Mouse (Mus musculus) retina, embryonic 14.5 days (tissue): ENCODE measurements around the gene Msh3.

Experiments
- DNase-seq: peaks from one replicate; pipeline ENCODE4 v3.0.0-alpha.2; 2015; ENCODE audit warnings: low spot score

The Msh3 gene

DNA sequence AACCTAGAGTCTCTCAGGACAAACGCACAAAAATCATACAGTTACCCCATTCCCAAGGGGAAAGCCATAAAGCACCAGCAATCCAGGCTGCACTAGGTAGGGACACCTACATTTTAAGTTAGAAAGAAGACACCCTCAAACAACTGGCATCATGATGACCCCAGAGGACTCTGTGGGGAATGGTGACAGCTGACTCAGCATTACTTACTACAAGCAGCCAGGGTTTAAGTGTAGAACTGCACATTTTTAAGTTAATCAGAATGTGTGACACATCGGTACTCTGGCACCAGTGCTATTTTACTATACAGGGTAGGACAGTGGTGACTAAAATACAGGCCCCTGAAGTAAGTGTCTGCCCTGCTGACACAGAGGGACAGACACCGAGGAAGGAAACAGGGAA is 24.2 kb downstream of the Msh3 start:
- no peak for DNase-seq

DNA sequence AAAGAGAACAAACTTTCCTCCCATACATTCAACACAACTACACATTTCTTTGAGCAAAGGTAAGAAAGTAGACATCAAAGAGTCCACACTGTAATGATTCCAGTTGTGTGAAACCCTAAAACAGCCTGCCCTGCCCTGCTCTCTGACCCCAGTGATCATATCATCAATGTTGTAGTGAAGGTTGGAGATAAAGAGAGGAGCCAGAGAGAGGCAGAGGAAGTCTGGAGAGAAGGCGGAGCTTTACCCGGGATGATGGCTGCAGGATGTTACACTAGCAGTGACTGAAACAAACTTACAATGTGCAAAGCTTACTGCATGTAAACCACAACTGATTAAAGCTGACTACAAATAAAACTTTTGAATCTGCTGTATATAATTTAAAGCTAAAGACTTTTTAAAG is 26.8 kb downstream of the Msh3 start:
- no peak for DNase-seq

DNA sequence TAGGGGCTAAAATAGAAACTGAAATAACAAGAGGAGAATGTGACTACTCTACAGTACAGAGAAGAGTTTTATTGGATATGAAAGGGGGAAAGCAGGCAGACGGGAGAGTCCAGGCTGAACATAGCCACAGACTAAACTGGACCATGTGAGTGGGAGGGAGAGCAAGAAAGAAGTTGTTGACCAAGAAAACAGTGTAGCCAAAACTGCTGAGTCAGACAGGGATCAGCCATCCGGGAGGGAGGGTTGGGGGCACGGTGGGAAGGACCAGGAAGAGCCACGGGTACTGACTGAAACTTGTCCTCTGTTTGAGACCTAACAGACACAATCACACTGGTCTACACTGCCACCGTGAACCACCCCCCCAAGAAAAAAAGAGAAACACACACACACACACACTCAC is 28.8 kb downstream of the Msh3 start:
- DNase-seq, result no peak

DNA sequence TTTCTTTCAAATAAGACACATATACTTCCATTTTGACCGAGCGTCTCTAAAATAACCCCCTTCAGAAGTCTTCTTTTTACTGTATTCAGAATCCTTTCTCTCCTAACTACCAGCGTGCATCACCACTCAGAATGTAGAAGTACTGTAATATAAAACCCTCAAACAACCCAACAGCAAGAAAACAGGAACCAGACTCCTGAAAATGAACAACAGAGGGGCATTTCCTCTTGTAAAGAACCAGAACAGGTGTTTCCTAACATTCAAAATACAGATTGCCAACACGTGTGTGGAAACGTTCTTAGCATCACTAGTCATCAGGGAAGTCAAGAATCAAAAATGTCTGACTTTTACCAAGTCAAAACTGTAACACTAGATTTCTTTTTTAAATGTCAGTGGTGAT is 34.0 kb downstream of the Msh3 start:
- DNase-seq, result no peak

DNA sequence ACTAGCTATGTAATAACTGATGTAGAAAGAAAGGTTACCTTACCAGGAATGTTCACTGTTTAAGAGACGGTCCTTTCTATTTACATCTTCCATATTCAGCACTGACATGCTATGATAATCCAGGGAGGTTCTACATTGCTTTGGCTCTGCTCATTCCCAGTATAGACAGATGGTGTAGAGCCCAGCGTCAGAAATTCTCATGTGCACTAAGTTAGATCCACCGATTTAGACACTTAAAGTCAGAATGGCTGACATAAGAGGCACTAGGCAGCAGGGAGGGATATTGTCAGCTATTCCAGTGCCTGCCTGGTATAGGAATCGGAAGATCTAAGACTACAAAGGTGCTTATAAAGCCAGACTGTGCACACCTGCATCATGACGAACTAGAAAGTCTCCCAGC is 40.2 kb downstream of the Msh3 start:
- DNase-seq, result no peak

DNA sequence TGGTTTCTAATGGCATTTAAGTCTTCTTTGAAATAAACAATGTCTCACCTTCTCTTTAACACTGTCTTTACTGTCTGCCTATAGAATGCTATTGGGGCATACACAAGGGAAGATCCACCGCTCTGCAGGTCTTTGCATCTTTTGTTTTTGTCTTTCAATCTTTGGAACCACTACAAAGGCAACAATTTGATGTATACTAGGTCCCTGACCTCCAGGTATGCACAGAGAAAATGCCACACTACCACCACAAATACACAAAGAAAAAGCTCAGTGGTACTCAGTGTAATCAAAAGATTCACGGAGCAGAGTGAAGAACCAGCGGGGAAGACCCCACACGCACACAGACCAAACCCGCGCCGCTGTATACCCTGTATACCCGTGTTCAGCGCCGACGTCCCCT is 49.1 kb downstream of the Msh3 start, which contains the start of gene Gm20379:
Gene Gm20379 (plus strand): TSS at position 301 of the 400 bp plus-strand sequence.
- DNase-seq, result no peak

DNA sequence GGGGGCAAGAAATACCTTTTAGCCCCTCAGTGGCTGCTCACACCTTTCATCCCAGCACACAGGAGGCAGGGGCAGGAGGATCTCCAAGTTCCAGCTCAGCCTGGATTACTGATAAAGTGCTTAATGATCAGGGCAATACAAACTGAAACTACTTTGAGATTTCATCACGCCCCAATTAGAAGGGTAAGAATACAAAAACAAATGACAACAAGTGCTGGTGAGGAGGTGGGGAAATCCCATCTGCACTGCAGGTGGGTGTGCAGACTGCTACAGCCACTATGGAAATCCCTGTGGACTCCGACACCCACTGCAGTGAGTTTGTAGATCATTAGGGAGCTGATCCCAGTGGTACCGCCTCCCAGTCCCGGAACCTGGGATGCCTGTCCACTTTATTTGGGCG is 50.5 kb downstream of the Msh3 start:
- DNase-seq, result no peak

DNA sequence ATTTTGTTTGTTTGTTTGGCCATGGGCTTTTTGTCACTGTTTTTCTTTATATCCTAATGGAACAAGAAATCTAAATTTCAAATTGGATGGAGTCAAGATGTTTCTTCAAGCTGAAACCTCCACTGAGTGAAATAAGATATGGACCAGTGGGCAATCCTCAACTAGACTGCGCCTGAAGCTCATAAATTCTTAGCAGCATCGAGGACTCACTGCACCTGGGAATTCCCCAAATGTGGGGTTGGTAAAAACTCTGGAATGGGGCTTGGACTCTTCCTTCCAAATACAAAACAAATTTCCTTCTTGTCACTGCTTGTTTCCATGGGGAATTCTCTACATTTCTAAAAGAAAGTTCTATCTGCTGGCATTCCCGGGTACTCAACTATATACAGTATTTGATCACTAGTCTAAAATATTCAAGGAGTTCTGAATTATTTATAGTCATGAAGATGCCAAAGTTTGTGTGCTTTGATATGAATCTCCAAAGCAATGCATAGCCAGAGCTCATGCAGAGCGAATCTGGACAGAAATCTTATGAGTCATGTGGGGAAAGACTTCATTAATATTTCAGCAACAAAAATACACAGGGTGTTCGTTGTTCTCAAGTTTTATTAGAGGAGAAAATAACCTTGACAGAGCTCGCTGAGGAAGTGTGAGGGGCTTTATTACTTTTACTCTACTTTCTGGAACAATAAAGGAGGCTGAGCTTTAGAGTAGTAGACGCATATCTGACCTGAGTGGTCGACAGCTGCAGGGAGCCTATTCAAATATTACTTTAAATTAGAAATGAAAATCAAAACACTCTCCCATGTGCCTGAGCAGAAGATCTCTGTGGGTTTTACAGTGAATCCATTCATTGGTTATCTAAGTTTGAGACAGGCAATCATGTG is 51.5 kb downstream of the Msh3 start:
- no peak for DNase-seq

DNA sequence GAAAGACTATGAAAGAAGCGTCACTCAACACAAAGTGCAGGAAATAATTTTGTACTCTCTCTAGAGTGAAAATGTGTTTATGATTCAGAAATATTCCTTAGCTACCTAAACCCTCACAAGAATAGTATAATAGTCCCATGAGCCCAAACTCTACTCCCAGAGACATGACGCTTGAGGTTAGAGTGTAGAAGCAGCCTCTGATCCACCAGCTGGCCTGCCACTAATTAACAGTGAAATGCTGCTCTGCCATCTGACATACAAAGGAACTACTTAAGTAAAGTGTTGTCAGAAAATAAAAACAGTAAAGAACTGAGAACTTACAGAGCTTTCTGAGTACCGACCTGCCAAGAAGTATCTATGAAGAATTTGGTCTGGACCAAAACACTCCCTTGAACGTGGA is 52.3 kb downstream of the Msh3 start:
- no peak for DNase-seq

DNA sequence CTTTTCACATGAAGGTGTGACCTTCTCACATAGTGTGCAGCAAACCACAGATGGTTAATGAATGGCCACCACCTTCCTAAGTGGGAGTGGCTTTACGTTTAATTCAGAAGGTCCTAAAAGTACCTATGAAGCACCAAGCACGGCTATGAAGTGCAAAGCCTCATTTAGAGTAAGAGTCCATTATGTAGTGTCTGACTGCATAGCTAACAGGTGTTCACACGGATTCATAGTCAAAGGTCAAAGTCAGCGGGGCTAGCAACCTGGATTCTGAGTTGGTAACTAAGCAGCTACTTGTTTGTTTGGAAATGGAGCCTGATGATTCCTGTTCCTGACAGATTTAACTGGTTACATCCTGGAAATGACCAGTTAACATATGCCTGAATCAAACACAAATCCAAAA is 53.0 kb downstream of the Msh3 start:
- no peak for DNase-seq

DNA sequence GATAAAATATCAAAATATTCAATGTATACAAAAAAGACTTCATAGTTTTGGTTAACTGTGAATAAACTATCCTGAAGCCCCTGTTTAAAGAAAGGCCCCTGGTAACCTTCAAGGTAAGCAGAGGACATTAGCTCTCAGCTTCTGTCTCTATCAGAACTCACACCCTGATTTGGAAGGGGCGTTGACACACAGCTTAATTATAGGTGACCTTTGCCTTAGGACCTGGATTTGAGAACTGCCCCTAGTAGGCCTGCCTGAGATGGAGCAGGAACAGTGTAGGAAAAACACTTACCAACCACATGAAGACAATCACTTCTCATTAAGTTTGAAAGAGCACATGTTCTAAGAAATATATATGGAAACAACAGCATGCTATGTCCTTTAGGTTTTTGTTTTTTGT is 55.3 kb downstream of the Msh3 start:
- DNase-seq, result no peak

DNA sequence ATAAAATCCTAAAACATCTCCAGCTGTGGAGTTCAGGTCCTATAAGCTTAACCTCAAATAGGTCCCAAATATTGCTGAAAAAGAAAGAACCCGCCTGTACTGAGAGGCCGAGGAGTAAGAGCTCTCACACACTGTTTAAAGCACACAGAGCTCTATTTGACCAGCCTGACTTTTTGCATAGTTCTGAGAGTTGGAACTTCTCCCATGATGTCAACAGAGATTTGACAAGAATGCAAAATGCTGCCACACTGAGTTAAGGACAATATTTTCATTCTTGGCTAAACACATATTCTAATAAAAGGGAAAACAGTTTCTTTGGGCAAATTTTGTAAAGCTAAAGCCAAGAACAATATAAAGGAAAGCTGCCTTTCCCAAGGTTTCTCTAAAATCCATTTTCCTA is 57.8 kb downstream of the Msh3 start:
- no peak for DNase-seq

DNA sequence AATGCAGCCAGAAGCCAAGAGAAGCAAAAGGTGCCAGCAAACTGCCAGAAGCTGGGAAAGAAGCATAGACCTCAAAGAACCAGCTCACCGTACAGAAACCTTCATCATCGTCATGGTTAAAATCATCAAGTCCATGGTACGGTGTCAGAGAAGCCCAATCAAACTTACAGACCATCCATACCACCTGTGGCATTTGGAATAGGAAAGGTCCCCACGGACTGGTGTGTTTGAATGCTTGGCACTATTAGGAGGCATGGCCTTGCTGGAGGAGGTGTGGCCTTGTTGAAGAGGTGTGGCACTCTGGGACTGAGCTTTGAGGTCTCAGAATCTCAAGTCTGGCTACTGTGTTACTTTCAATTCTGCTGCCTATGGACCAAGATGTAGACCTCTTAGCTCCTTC is 58.3 kb downstream of the Msh3 start:
- DNase-seq, result no peak

DNA sequence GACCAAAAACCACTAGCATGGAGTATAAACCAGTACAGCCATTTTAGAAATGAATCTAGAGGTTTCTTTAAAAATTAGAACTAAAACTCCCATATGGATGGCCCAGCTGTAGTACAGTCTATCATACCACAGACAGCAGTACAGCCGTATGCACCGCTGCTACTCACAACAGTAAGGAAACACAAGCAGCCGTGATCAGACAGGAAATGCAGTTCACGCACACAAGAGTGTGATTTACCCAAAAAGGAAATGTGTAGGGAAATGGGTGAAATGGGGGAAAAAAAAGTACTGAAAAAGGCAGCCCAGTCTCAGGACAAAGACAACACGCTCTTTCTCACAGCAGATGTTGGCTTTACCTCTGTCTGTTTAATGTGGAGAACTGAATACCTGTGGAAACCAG is 60.9 kb downstream of the Msh3 start:
- DNase-seq, result no peak

DNA sequence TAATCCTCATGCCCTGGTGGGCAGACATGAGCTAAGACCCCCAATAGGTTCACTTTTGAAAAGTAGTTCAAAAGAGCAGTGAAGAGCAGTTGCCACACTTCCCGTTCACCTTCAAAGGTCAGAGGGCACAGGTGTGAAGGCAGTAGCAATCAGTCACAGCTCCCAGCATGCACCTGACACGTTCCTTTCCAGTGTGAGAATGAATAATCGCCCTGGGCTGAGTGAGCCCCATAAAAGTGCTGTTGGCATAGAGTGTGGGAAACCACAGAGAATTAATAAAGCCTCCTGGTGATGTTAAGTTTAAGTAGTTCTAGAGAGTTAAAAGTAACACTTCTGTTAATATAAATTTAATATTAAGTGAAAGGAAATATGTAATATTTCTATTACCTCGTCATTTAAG is 63.2 kb downstream of the Msh3 start:
- no peak for DNase-seq

DNA sequence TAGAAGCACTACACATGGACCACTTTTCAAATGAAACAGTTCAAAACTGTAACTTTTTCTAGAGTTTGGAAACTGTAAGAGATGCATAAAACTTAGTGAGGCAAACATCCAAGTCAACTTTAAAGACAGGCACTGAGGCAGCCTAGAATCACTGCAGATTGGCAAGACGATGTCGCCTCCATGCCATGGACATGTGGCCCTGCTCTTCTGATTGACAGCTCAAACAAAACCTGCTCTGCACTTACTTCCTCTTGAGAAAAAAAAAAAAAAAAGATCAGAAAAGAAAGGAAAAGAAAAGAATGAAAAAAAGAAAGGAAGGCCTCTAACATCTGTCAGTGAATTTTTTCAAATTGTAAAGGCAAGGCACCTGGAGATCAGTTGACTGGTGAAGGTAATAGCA is 77.8 kb downstream of the Msh3 start:
- no peak for DNase-seq

DNA sequence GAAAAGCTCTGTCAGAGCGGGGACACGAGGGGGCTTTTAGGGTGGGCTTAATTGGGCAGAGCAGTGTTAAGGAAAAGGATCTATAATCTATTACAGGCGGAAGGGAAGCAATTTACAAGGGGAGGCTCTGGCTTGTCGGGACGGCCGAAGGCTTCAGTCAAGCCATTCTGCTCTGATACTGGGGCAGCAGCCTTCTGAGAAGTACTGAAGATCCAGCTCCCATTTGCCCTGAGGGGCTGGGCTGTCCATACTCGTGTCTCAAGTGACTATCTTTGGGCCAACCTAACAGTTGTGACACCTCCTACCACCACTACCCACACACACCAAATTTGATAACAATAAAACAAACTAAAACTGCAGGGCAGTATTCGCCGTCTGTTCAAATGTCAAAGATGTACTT is 79.5 kb downstream of the Msh3 start:
- DNase-seq, result no peak

DNA sequence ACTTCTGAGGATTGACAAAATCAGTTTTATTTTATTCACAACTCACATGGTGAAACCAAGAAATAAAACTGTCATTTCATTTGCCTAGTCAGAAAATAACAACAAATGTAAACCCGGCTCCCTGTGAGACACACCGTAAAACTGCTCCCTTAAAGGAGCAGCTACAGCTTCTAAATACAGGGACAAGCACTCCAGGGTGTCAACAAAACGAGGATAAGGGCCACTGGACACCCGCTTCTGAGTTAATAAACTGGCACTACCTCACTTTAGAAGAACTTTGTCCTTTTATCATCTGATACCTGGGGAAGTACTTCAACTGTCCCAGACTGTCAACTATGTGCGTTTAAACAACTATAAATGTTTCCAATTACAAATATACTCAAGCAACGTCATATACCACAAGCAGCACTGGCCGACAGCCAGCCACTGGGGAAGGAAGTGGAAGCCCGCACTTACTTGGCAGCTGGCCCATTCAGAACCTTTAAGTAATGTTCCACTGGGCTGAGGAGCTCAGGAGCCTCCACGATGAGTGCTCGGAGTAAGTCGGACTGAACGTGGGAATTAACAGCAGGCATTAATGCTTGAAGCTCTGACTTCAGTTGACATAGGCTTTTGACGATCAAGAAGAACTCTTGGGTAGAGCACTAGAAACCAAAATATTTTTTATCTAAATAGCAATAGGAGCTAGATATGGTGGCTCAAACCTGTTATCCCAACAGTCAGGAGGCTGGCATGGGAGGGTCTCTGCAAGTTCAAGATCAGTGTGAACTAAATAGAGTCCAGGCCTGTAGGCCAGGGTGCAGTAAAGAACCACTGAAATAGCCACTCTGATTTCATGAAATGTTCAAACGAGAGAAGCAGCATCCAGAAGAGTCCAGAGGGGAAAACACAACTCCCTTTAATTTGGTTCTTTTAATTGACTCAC is 80.3 kb downstream of the Msh3 start:
- no peak for DNase-seq

DNA sequence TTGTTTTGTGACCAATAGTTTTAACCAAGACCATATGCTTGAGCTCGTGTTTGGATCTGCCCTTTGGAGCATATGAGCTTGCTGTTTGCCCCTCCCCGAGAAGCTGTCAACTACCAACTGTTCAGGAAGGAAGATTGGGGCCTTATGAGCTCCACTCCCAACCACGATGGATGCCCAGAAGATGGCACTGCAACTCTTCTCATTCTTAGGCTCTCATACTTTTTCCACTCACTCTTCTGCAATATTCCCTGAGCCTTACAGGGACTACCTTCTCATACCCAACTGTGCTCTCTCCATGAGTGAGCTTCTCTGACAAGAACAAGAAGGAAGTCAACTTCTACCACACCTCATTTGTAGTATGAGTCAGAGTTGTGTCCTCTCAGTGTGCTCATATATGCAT is 87.7 kb downstream of the Msh3 start:
- no peak for DNase-seq

DNA sequence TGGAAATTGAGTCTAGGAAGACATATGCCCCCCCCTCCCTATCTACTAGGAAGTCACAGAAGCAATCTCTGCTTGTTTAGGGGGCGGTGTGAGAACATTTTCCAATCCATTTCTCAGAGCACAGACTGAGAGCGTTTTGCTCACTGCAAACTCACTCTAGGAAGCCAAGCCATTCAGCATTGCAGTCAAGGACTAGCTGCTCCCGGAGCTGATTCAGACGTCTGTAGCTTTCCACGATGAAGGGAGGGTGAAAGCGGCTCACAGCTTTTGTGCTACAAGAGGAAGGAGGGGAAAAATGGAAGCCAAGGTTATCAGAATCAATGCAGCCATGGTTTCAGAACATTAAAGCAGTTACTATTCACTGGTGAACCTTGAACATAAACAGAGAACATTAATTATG is 91.2 kb downstream of the Msh3 start:
- no peak for DNase-seq

DNA sequence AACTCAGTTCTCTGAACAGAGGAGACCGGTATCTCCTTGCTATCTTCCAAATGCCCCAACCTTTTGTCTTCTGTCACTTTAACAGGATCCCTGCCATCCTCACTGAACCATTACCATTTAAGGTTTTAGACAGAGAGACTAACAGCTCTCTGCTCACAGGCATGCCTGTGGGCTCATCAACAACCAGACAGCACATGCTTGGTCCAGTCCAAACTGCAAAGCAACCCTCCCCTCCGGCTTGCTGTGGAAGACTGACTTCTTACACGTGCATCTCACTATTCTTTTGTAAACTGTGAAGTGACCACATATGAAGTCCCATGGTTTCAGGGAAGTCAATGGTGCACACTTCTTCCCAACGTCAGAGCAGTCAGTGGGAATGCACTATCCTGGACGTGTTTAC is 93.5 kb downstream of the Msh3 start:
- no peak for DNase-seq

DNA sequence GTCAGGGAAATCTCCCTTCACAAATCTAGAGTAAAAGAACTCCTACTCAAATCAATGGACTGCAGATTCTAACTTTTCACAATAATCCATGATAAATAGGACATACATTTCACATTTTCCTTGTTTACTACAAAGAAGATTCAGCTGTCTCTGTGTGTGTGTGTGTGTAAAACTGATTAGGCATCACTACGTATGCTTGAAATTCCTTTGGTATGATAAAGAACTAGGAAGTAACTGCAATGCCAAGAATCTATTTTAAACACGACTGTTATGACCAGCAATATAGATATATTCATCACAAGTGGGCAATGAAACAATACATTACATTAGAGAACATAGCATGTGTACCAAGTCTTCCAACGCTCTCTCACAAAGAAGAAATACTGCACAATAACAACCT is 99.3 kb downstream of the Msh3 start:
- DNase-seq, result no peak

DNA sequence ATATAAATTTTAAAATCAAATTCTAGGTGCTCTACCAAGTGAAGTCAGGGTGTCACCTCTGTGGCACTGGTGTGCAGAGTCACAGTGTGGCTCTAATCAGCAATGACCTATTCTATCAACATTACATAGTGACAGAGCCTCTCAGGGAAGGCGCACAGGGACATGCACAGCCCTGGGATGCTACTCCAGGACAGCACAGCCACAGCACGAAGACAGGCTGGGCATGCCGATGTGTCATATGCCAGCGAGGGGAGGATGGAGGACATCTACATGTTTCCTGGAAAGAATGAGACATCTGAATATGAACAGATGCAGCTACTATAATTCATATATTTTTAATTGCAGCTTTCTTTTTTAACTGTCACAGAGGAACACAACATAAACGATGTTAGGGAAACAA is 101.0 kb downstream of the Msh3 start:
- no peak for DNase-seq
